Mouse (Mus musculus): ENCODE data around the gene N4bp3. TPM values are rescaled to one million over a fixed set of nuclear protein-coding genes. Genes with fewer than 3 reads are reported as not detected.
"Not testable (repeated sequence)": the region's sequence is repeated elsewhere in the genome, so short reads cannot be mapped to it uniquely, and the experiment has no call there.

The N4bp3 gene
- polyA plus RNA-seq, 1 experiment from 2014 or later = 30.6 TPM

GRCm38 (mm10) chr11:51619409-51620060 lies 31.1 kb downstream of the N4bp3 start, which contains the start of gene Nhp2:
TSS of gene Nhp2 (plus strand) at chr11:51619735.
- DNase-seq (ENCODE audit: low spot score) (peak; percentile 100), ATAC-seq (replicated peaks; ENCODE audit: low FRiP score, low read depth) (peak; percentile 93)
- Histone ChIP-seq H3K27ac (peak within 1 kb of the TSS; percentile 70), H3K9me3 (replicated peaks; ENCODE audit: low read length) (no peaks in the 10 kb centered on the region), H3K4me3 (replicated peaks; ENCODE audit: low read depth, low read length) (peak within 1 kb of the TSS; percentile 81), H3K36me3 (ENCODE audit: insufficient read depth, low read length) (peaks cover 22% of the 10 kb centered on the region), H3K4me2 (ENCODE audit: low read length) (peak within 1 kb of the TSS; percentile 82), H3K9ac (ENCODE audit: low read depth, low read length) (peak within 1 kb of the TSS; percentile 76), H3K4me1 (replicated peaks; ENCODE audit: insufficient read depth, low read length) (peaks cover 16% of the 10 kb centered on the region), H3K27me3 (ENCODE audit: insufficient read depth, low read length) (no peaks in the 10 kb centered on the region)
- TF ChIP-seq CTCF (IDR thresholded peaks at IDR 0.05; ENCODE audit: low read depth) = 0 out of 2 replicates have a peak, but pooled peaks have one; percentile 16
- WGBS = under 1% methylated on average over 51 of the region's 51 CpGs

GRCm38 (mm10) chr11:51618894-51619408 lies 31.7 kb downstream of the N4bp3 start:
- H3K4me3 ChIP-seq (replicated peaks; ENCODE audit: low read depth, low read length) = peak overlapping the region; percentile 81
- ATAC-seq (replicated peaks; ENCODE audit: low FRiP score, low read depth) (peak; percentile 35), DNase-seq (ENCODE audit: low spot score) (no peak)
- H3K9me3 ChIP-seq (replicated peaks; ENCODE audit: low read length) = no peaks in the 10 kb centered on the region
- 0 out of 2 replicates have a peak overlapping the region, but pooled peaks have one; percentile 46 for H3K9ac ChIP-seq (ENCODE audit: low read depth, low read length)
- TF ChIP-seq CTCF (IDR thresholded peaks at IDR 0.05; ENCODE audit: low read depth) = no peak
- H3K27me3 ChIP-seq (ENCODE audit: insufficient read depth, low read length) = no peaks in the 10 kb centered on the region
- H3K27ac ChIP-seq = no peak overlapping the region
- 46% methylated on average over 8 of the region's 8 CpGs for WGBS
- peaks cover 16% of the 10 kb centered on the region for H3K36me3 ChIP-seq (ENCODE audit: insufficient read depth, low read length)
- H3K4me2 ChIP-seq (ENCODE audit: low read length) = peak overlapping the region; percentile 82
- peaks cover 16% of the 10 kb centered on the region for H3K4me1 ChIP-seq (replicated peaks; ENCODE audit: insufficient read depth, low read length)

- Histone ChIP-seq H3K4me2 (ENCODE audit: low read length) (no peak overlapping the region), H3K36me3 (ENCODE audit: insufficient read depth, low read length) (0 out of 2 replicates have a peak, but pooled peaks cover 4% of the 10 kb centered on the region), H3K27me3 (ENCODE audit: insufficient read depth, low read length) (no peaks in the 10 kb centered on the region), H3K9ac (ENCODE audit: low read depth, low read length) (no peak overlapping the region), H3K27ac (no peak overlapping the region), H3K4me1 (replicated peaks; ENCODE audit: insufficient read depth, low read length) (peaks cover 16% of the 10 kb centered on the region), H3K9me3 (replicated peaks; ENCODE audit: low read length) (no peaks in the 10 kb centered on the region), H3K4me3 (replicated peaks; ENCODE audit: low read depth, low read length) (no peak overlapping the region)
- peak; percentile 91 for DNase-seq (ENCODE audit: low spot score)
- ATAC-seq (replicated peaks; ENCODE audit: low FRiP score, low read depth) = no peak
- peak; percentile 88 for TF ChIP-seq CTCF (IDR thresholded peaks at IDR 0.05; ENCODE audit: low read depth)
- WGBS = under 1% methylated on average over 4 of the region's 4 CpGs
Observed at GRCm38 (mm10) chr11:51617693-51618092, 32.9 kb downstream of the N4bp3 start.

GRCm38 (mm10) chr11:51616113-51616512 lies 34.5 kb downstream of the N4bp3 start:
- Histone ChIP-seq H3K4me3 (replicated peaks; ENCODE audit: low read depth, low read length) (peak overlapping the region; percentile 29; the same call in 1 of the 2 replicates), H3K4me2 (ENCODE audit: low read length) (peak overlapping the region; percentile 61), H3K4me1 (replicated peaks; ENCODE audit: insufficient read depth, low read length) (peaks cover 16% of the 10 kb centered on the region), H3K27ac (peak overlapping the region; percentile 91)
- H3K9me3 ChIP-seq (replicated peaks; ENCODE audit: low read length); ATAC-seq (replicated peaks; ENCODE audit: low FRiP score, low read depth); H3K9ac ChIP-seq (ENCODE audit: low read depth, low read length); DNase-seq (ENCODE audit: low spot score); H3K27me3 ChIP-seq (ENCODE audit: insufficient read depth, low read length); H3K36me3 ChIP-seq (ENCODE audit: insufficient read depth, low read length): not testable (repeated sequence)
- 92% methylated on average over 7 of the region's 7 CpGs for WGBS

GRCm38 (mm10) chr11:51615601-51616000 lies 35.0 kb downstream of the N4bp3 start:
- Histone ChIP-seq H3K9me3 (replicated peaks; ENCODE audit: low read length) (no peaks in the 10 kb centered on the region), H3K36me3 (ENCODE audit: insufficient read depth, low read length) (no peaks in the 10 kb centered on the region), H3K4me2 (ENCODE audit: low read length) (peak overlapping the region; percentile 61), H3K9ac (ENCODE audit: low read depth, low read length) (peak overlapping the region; percentile 61), H3K27ac (peak overlapping the region; percentile 91), H3K4me1 (replicated peaks; ENCODE audit: insufficient read depth, low read length) (peaks cover 10% of the 10 kb centered on the region), H3K4me3 (replicated peaks; ENCODE audit: low read depth, low read length) (peak overlapping the region; percentile 29), H3K27me3 (ENCODE audit: insufficient read depth, low read length) (no peaks in the 10 kb centered on the region)
- DNase-seq (ENCODE audit: low spot score) (peak; percentile 92), ATAC-seq (replicated peaks; ENCODE audit: low FRiP score, low read depth) (peak; percentile 47; the same call in 1 of the 2 replicates)
- TF ChIP-seq CTCF (IDR thresholded peaks at IDR 0.05; ENCODE audit: low read depth) = 0 out of 2 replicates have a peak, but pooled peaks have one; percentile 1
- WGBS = 1% methylated on average over 14 of the region's 14 CpGs

- WGBS = 28% methylated on average over 7 of the region's 7 CpGs
- H3K36me3 ChIP-seq (ENCODE audit: insufficient read depth, low read length) = no peaks in the 10 kb centered on the region
- H3K27ac ChIP-seq = peak overlapping the region; percentile 91
- peak overlapping the region; percentile 29 for H3K4me3 ChIP-seq (replicated peaks; ENCODE audit: low read depth, low read length)
- no peaks in the 10 kb centered on the region for H3K9me3 ChIP-seq (replicated peaks; ENCODE audit: low read length)
- H3K9ac ChIP-seq (ENCODE audit: low read depth, low read length) = peak overlapping the region; percentile 61
- TF ChIP-seq CTCF (IDR thresholded peaks at IDR 0.05; ENCODE audit: low read depth) = no peak
- DNase-seq (ENCODE audit: low spot score) = peak; percentile 60
- no peaks in the 10 kb centered on the region for H3K27me3 ChIP-seq (ENCODE audit: insufficient read depth, low read length)
- no peak for ATAC-seq (replicated peaks; ENCODE audit: low FRiP score, low read depth)
- peaks cover 10% of the 10 kb centered on the region for H3K4me1 ChIP-seq (replicated peaks; ENCODE audit: insufficient read depth, low read length)
- peak overlapping the region; percentile 61 for H3K4me2 ChIP-seq (ENCODE audit: low read length)
Observed at GRCm38 (mm10) chr11:51615129-51615528, 35.5 kb downstream of the N4bp3 start.

All from kidney, postnatal 0 days (tissue).